ENCODE assay signal across 23 mouse cellular contexts in genomic region chr6:11737667-11738066, GRCm38 (mm10).
DNase-seq lines count a peak whose midpoint lies in the region; ATAC-seq and TF ChIP-seq lines count a peak whose summit lies in the region.
"Had no signal": no experiment of that assay in that cellular context is flagged by ENCODE, and none has a peak within 500 bp of the region (broad histone marks: within the 10 kb centered on the region; RNA-seq: fewer than 3 reads in every experiment).

No protein-coding gene starts in this region.

- 0 out of 2 replicates have a peak, but pooled peaks cover 4% of the 10 kb centered on the region for H3K4me1 ChIP-seq in liver, embryonic 13.5 days (replicated peaks)
- no peaks in the 10 kb centered on the region for H3K4me1 ChIP-seq in liver, embryonic 12.5 days
- peaks cover 4% of the 10 kb centered on the region for H3K4me1 ChIP-seq in liver, embryonic 16.5 days (ENCODE audit: control insufficient read depth, low read depth, low read length)
- H3K4me1 ChIP-seq in liver, postnatal 0 days (ENCODE audit: insufficient read depth): no peaks in the 10 kb centered on the region
- no peaks in the 10 kb centered on the region for H3K4me1 ChIP-seq in hindbrain, embryonic 13.5 days (replicated peaks)
- H3K4me1 ChIP-seq: embryonic facial prominence, embryonic 10.5 days; embryonic facial prominence, embryonic 12.5 days; forebrain, embryonic 13.5 days; forebrain, embryonic 15.5 days had no signal

- H3K9ac ChIP-seq in liver, embryonic 13.5 days: no peak overlapping the region
- H3K9ac ChIP-seq in liver, embryonic 12.5 days: no peak overlapping the region
- no peak overlapping the region for H3K9ac ChIP-seq in liver, embryonic 16.5 days (ENCODE audit: low read depth, low read length)
- no peak overlapping the region for H3K9ac ChIP-seq in liver, postnatal 0 days (replicated peaks)
- H3K9ac ChIP-seq in hindbrain, embryonic 13.5 days: no peak overlapping the region
- H3K9ac ChIP-seq: embryonic facial prominence, embryonic 12.5 days; forebrain, embryonic 13.5 days; forebrain, embryonic 15.5 days; forebrain, postnatal 0 days had no signal

- TF ChIP-seq CTCF in liver, postnatal 0 days (IDR thresholded peaks at IDR 0.05; ENCODE audit: low read depth): no peak

- TF ChIP-seq EP300 in liver, postnatal 0 days (IDR thresholded peaks at IDR 0.05; ENCODE audit: low read depth): no peak

- no peaks in the 10 kb centered on the region for H3K9me3 ChIP-seq in liver, embryonic 13.5 days (replicated peaks)
- no peaks in the 10 kb centered on the region for H3K9me3 ChIP-seq in liver, embryonic 12.5 days (replicated peaks)
- no peaks in the 10 kb centered on the region for H3K9me3 ChIP-seq in liver, embryonic 16.5 days (replicated peaks; ENCODE audit: control insufficient read depth, low read length)
- no peaks in the 10 kb centered on the region for H3K9me3 ChIP-seq in liver, postnatal 0 days (ENCODE audit: low read length)
- no peaks in the 10 kb centered on the region for H3K9me3 ChIP-seq in hindbrain, embryonic 13.5 days
- H3K9me3 ChIP-seq: embryonic facial prominence, embryonic 10.5 days; embryonic facial prominence, embryonic 12.5 days; forebrain, embryonic 13.5 days; forebrain, embryonic 15.5 days had no signal

- no peak overlapping the region for H3K4me2 ChIP-seq in liver, embryonic 13.5 days
- no peak overlapping the region for H3K4me2 ChIP-seq in liver, embryonic 12.5 days
- H3K4me2 ChIP-seq in liver, embryonic 16.5 days (ENCODE audit: low read depth, low read length): no peak overlapping the region
- no peak overlapping the region for H3K4me2 ChIP-seq in liver, postnatal 0 days (ENCODE audit: low read depth, low read length)
- no peak overlapping the region for H3K4me2 ChIP-seq in hindbrain, embryonic 13.5 days
- H3K4me2 ChIP-seq: embryonic facial prominence, embryonic 12.5 days; forebrain, embryonic 13.5 days; forebrain, embryonic 15.5 days had no signal

- H3K27me3 ChIP-seq in liver, embryonic 13.5 days: no peaks in the 10 kb centered on the region
- H3K27me3 ChIP-seq in liver, embryonic 12.5 days (replicated peaks): no peaks in the 10 kb centered on the region
- no peaks in the 10 kb centered on the region for H3K27me3 ChIP-seq in liver, embryonic 16.5 days (ENCODE audit: control insufficient read depth, insufficient read depth, low read depth, low read length)
- no peaks in the 10 kb centered on the region for H3K27me3 ChIP-seq in liver, postnatal 0 days (ENCODE audit: insufficient read depth, low read length)
- H3K27me3 ChIP-seq in hindbrain, embryonic 13.5 days: no peaks in the 10 kb centered on the region
- H3K27me3 ChIP-seq: embryonic facial prominence, embryonic 12.5 days; forebrain, embryonic 13.5 days; forebrain, embryonic 15.5 days had no signal

- no peak overlapping the region for H3K27ac ChIP-seq in liver, embryonic 13.5 days
- H3K27ac ChIP-seq in liver, embryonic 12.5 days: no peak overlapping the region
- H3K27ac ChIP-seq in liver, embryonic 16.5 days (ENCODE audit: low read length): no peak overlapping the region
- H3K27ac ChIP-seq in liver, postnatal 0 days (ENCODE audit: low read depth): no peak overlapping the region
- H3K27ac ChIP-seq in hindbrain, embryonic 13.5 days: no peak overlapping the region
- H3K27ac ChIP-seq: embryonic facial prominence, embryonic 10.5 days; embryonic facial prominence, embryonic 12.5 days; forebrain, embryonic 13.5 days; forebrain, embryonic 15.5 days had no signal

- H3K36me3 ChIP-seq in liver, embryonic 13.5 days: no peaks in the 10 kb centered on the region
- no peaks in the 10 kb centered on the region for H3K36me3 ChIP-seq in liver, embryonic 12.5 days
- no peaks in the 10 kb centered on the region for H3K36me3 ChIP-seq in liver, embryonic 16.5 days (ENCODE audit: control insufficient read depth, insufficient read depth)
- no peaks in the 10 kb centered on the region for H3K36me3 ChIP-seq in liver, postnatal 0 days (replicated peaks; ENCODE audit: insufficient read depth, low read length)
- no peaks in the 10 kb centered on the region for H3K36me3 ChIP-seq in hindbrain, embryonic 13.5 days
- H3K36me3 ChIP-seq: embryonic facial prominence, embryonic 10.5 days; embryonic facial prominence, embryonic 12.5 days; forebrain, embryonic 15.5 days had no signal

- peak; percentile 26; the same call in 1 of the 2 replicates for ATAC-seq in liver, embryonic 13.5 days (ENCODE audit: low read depth)
- no peak for ATAC-seq in liver, embryonic 12.5 days
- ATAC-seq in liver, embryonic 16.5 days (ENCODE audit: low read depth): 0 out of 2 replicates have a peak, but pooled peaks have one; percentile 16
- ATAC-seq in liver, postnatal 0 days: no peak
- ATAC-seq in erythroblast, adult 5-6 weeks (replicated peaks; ENCODE audit: low FRiP score, poor library complexity, severe bottlenecking): peak; percentile 57
- peak; percentile 65 for ATAC-seq in megakaryocyte-erythroid progenitor cell, adult 5-6 weeks (replicated peaks; ENCODE audit: low FRiP score, low TSS enrichment, poor library complexity, severe bottlenecking)
- ATAC-seq in hindbrain, embryonic 13.5 days (ENCODE audit: low FRiP score): no peak
- ATAC-seq: activated CD4-positive, CD25-positive, alpha-beta regulatory T cell, adult 4 months; forebrain, embryonic 13.5 days; forebrain, embryonic 15.5 days; forebrain, postnatal 0 days; Patski had no signal

- WGBS in liver, embryonic 13.5 days (ENCODE audit: insufficient replicate concordance): 59% methylated on average over 4 of the region's 4 CpGs
- WGBS in liver, embryonic 12.5 days (ENCODE audit: insufficient replicate concordance): 69% methylated on average over 4 of the region's 4 CpGs
- 53% methylated on average over 4 of the region's 4 CpGs for WGBS in liver, embryonic 16.5 days (ENCODE audit: insufficient replicate concordance)
- WGBS in liver, postnatal 0 days (ENCODE audit: insufficient replicate concordance): 67% methylated on average over 4 of the region's 4 CpGs
- 83% methylated on average over 4 of the region's 4 CpGs for WGBS in hindbrain, embryonic 13.5 days

- H3K4me3 ChIP-seq in liver, embryonic 13.5 days (replicated peaks): no peak overlapping the region
- no peak overlapping the region for H3K4me3 ChIP-seq in liver, embryonic 12.5 days
- H3K4me3 ChIP-seq in liver, embryonic 16.5 days (ENCODE audit: low read depth, low read length): no peak overlapping the region
- H3K4me3 ChIP-seq in liver, postnatal 0 days (ENCODE audit: low read depth, low read length): no peak overlapping the region
- H3K4me3 ChIP-seq in hindbrain, embryonic 13.5 days: no peak overlapping the region
- H3K4me3 ChIP-seq: embryonic facial prominence, embryonic 10.5 days; embryonic facial prominence, embryonic 12.5 days; erythroblast, embryonic 14.5 days; forebrain, embryonic 13.5 days; forebrain, embryonic 15.5 days had no signal

- no peak for DNase-seq in liver, embryonic 13.5 days
- DNase-seq in liver, postnatal 0 days: no peak
- DNase-seq in retina, embryonic 14.5 days (ENCODE audit: low spot score): no peak
- DNase-seq: adrenal gland, postnatal 10 days; adrenal gland, postnatal 25 days; cerebellum, adult 11-12 months; cerebellum, adult 2 months; cerebellum, adult 9-10 months; cerebellum, postnatal 10 days; cerebellum, postnatal 25 days; forebrain, postnatal 0 days had no signal

Comparison
In these comparisons a context has a peak if more than half of its experiments do, and no peak if none do; other contexts are left out.
1. ATAC-seq: peak in liver, embryonic 13.5 days (single experiment), liver, embryonic 16.5 days (single experiment), erythroblast, adult 5-6 weeks (single experiment) and megakaryocyte-erythroid progenitor cell, adult 5-6 weeks (single experiment); none in liver, embryonic 12.5 days (single experiment), liver, postnatal 0 days (single experiment) and hindbrain, embryonic 13.5 days (single experiment).